In genomic region chr16:94569229-94570176, GRCm38 (mm10) we compare ENCODE assay signal across 8 mouse cellular contexts. TPM values are rescaled to one million over a fixed set of nuclear protein-coding genes. Genes with fewer than 3 reads are reported as not detected.
DNase-seq lines count a peak whose midpoint lies in the region; ATAC-seq and TF ChIP-seq lines count a peak whose summit lies in the region.

Gene Dyrk1a, plus strand, starts transcription at chr16:94570010.

- in situ Hi-C loops in ES-E14 (cut with MboI; ENCODE audit: low sequenced_read_pairs in 2 of 2, unreplicated experiment in 2 of 2), result no loop called here

- under 1% methylated on average over 118 of the region's 133 CpGs for WGBS in forebrain, embryonic 16.5 days
- under 1% methylated on average over 96 of the region's 133 CpGs for WGBS in lung, embryonic 14.5 days
- 4% methylated on average over 128 of the region's 133 CpGs for WGBS in olfactory bulb, adult 2 months
- WGBS in thymus, adult 2 months, result 3% methylated on average over 132 of the region's 133 CpGs

- H3K9ac ChIP-seq in ES-E14 (ENCODE audit: insufficient read depth, low read depth, low read length, poor library complexity, severe bottlenecking), result peak within 1 kb of the TSS; percentile 99
- H3K9ac ChIP-seq in forebrain, embryonic 16.5 days (replicated peaks; ENCODE audit: low read depth, low read length), result peak within 1 kb of the TSS; percentile 96
- peak within 1 kb of the TSS; percentile 100 for H3K9ac ChIP-seq in lung, embryonic 14.5 days

- H3K27me3 ChIP-seq in forebrain, embryonic 16.5 days (replicated peaks; ENCODE audit: control insufficient read depth, insufficient read depth, low read length), result no peaks in the 10 kb centered on the region
- no peaks in the 10 kb centered on the region for H3K27me3 ChIP-seq in lung, embryonic 14.5 days (ENCODE audit: insufficient read depth, low read length)
- no peaks in the 10 kb centered on the region for H3K27me3 ChIP-seq in thymus, adult 2 months (ENCODE audit: control insufficient read depth, insufficient read depth, low read length)

- DNase-seq in ES-E14 (ENCODE audit: low read depth, low spot score), result peak; percentile 99
- DNase-seq in cerebellum, adult 18-20 months, result peak; percentile 98 to 99
- DNase-seq in heart, postnatal 36 days, result peak; percentile 98
- peak; percentile 99 to 100 for DNase-seq in layer of hippocampus, adult 2 months (ENCODE audit: low spot score in 2 of 2)
- DNase-seq in lung, embryonic 14.5 days, result peak; percentile 100
- peak; percentile 99 for DNase-seq in thymus, adult 2 months

- H3K27ac ChIP-seq in ES-E14 (ENCODE audit: insufficient read depth, low read depth, low read length, poor library complexity, severe bottlenecking), result peak within 1 kb of the TSS; percentile 100
- H3K27ac ChIP-seq in forebrain, embryonic 16.5 days (ENCODE audit: low read length), result peak within 1 kb of the TSS; percentile 100
- H3K27ac ChIP-seq in layer of hippocampus, adult 2 months, result peak within 1 kb of the TSS; percentile 100
- H3K27ac ChIP-seq in lung, embryonic 14.5 days (ENCODE audit: low read depth), result peak within 1 kb of the TSS; percentile 100
- peak within 1 kb of the TSS; percentile 100 for H3K27ac ChIP-seq in olfactory bulb, adult 2 months (ENCODE audit: insufficient read depth, low read depth, low read length)
- H3K27ac ChIP-seq in thymus, adult 2 months (ENCODE audit: control insufficient read depth, insufficient read depth, low read length), result peak within 1 kb of the TSS; percentile 92

- peak within 1 kb of the TSS; percentile 91 to 96 for H3K4me3 ChIP-seq in ES-E14 (ENCODE audit: insufficient read depth in 1 of 2, low read depth in 1 of 2, low read length in 2 of 2, poor library complexity in 1 of 2, severe bottlenecking in 1 of 2)
- H3K4me3 ChIP-seq in forebrain, embryonic 16.5 days (replicated peaks; ENCODE audit: low read length), result peak within 1 kb of the TSS; percentile 65
- H3K4me3 ChIP-seq in layer of hippocampus, adult 2 months, result peak within 1 kb of the TSS; percentile 75
- H3K4me3 ChIP-seq in lung, embryonic 14.5 days (ENCODE audit: low read depth, low read length), result peak within 1 kb of the TSS; percentile 98
- peak within 1 kb of the TSS; percentile 100 for H3K4me3 ChIP-seq in olfactory bulb, adult 2 months (ENCODE audit: insufficient read depth, low read depth, low read length)
- H3K4me3 ChIP-seq in thymus, adult 2 months (ENCODE audit: control insufficient read depth, insufficient read depth, low read length), result peak within 1 kb of the TSS; percentile 90

- no peaks in the 10 kb centered on the region for H3K9me3 ChIP-seq in ES-E14 (ENCODE audit: control insufficient read depth, insufficient read depth, low read depth, low read length)
- no peaks in the 10 kb centered on the region for H3K9me3 ChIP-seq in forebrain, embryonic 16.5 days (ENCODE audit: control insufficient read depth, low read length)
- no peaks in the 10 kb centered on the region for H3K9me3 ChIP-seq in lung, embryonic 14.5 days (ENCODE audit: low read depth, low read length)

- peak; percentile 93 for ATAC-seq in forebrain, embryonic 16.5 days
- ATAC-seq in lung, embryonic 14.5 days (ENCODE audit: insufficient read depth), result peak; percentile 92

- intact Hi-C loops in heart, postnatal 36 days (cut with DNase I), result loop anchor here (2.0 to 5.0 kb wide), 4 partner anchors 29 to 197 kb away; partner anchors contain the start of genes Pigp and Ttc3

- H3K36me3 ChIP-seq in ES-E14 (ENCODE audit: control insufficient read depth, insufficient read depth, low read length, poor library complexity, severe bottlenecking), result no peaks in the 10 kb centered on the region
- no peaks in the 10 kb centered on the region for H3K36me3 ChIP-seq in forebrain, embryonic 16.5 days (ENCODE audit: control insufficient read depth, insufficient read depth)
- H3K36me3 ChIP-seq in lung, embryonic 14.5 days (ENCODE audit: insufficient read depth), result no peaks in the 10 kb centered on the region
- no peaks in the 10 kb centered on the region for H3K36me3 ChIP-seq in thymus, adult 2 months (ENCODE audit: control insufficient read depth, insufficient read depth, low read length)

- no peak for TF ChIP-seq POLR2A in olfactory bulb, adult 2 months (IDR thresholded peaks at IDR 0.05; ENCODE audit: insufficient read depth, low read depth, low read length)
- no peak for TF ChIP-seq POLR2A in thymus, adult 2 months (IDR thresholded peaks at IDR 0.05; ENCODE audit: control insufficient read depth, extremely low read depth, insufficient read depth, low read length, poor library complexity)

- H3K4me1 ChIP-seq in ES-E14 (ENCODE audit: control insufficient read depth in 2 of 2, insufficient read depth in 2 of 2, low read length in 2 of 2, poor library complexity in 1 of 2), result peaks cover 4 to 5% of the 10 kb centered on the region in 2 experiments; a peak in 2 of 4 replicates
- H3K4me1 ChIP-seq in forebrain, embryonic 16.5 days (replicated peaks; ENCODE audit: control insufficient read depth, insufficient read depth, low read length), result peaks cover 31% of the 10 kb centered on the region
- peaks cover 16% of the 10 kb centered on the region for H3K4me1 ChIP-seq in lung, embryonic 14.5 days (ENCODE audit: insufficient read depth)
- peaks cover 3% of the 10 kb centered on the region for H3K4me1 ChIP-seq in olfactory bulb, adult 2 months (ENCODE audit: control insufficient read depth, insufficient read depth, low read length)
- peaks cover 7% of the 10 kb centered on the region for H3K4me1 ChIP-seq in thymus, adult 2 months (replicated peaks; ENCODE audit: control insufficient read depth, insufficient read depth, low read length)

- peak within 1 kb of the TSS; percentile 78 for H3K4me2 ChIP-seq in forebrain, embryonic 16.5 days (ENCODE audit: low read length)
- H3K4me2 ChIP-seq in lung, embryonic 14.5 days, result peak within 1 kb of the TSS; percentile 90

- no peak for TF ChIP-seq CTCF in layer of hippocampus, adult 2 months (conservative IDR thresholded peaks at IDR 0.05)
- TF ChIP-seq CTCF in lung, embryonic 14.5 days (IDR thresholded peaks at IDR 0.05; ENCODE audit: low read depth), result no peak
- TF ChIP-seq CTCF in olfactory bulb, adult 2 months (IDR thresholded peaks at IDR 0.05; ENCODE audit: insufficient read depth, low read depth, low read length), result no peak
- 0 out of 2 replicates have a peak, but pooled peaks have one; percentile 48 for TF ChIP-seq CTCF in thymus, adult 2 months (IDR thresholded peaks at IDR 0.05; ENCODE audit: borderline replicate concordance, control insufficient read depth, extremely low read depth, insufficient read depth, low read length, poor library complexity)

TF ChIP-seq in ES-E14, 5 proteins besides CTCF, POLR2A, EP300 and RAD21:
- no peak for TF ChIP-seq CHD2 (IDR thresholded peaks at IDR 0.05; ENCODE audit: low read depth, low read length)
- no peak for TF ChIP-seq HCFC1 (IDR thresholded peaks at IDR 0.05; ENCODE audit: borderline replicate concordance, insufficient read depth, low read length)
- peak; percentile 90 for TF ChIP-seq ZNF384 (IDR thresholded peaks at IDR 0.05; ENCODE audit: low read depth, low read length)
- no peak for TF ChIP-seq ZC3H11A (IDR thresholded peaks at IDR 0.05; ENCODE audit: borderline replicate concordance, low read depth, low read length)
- TF ChIP-seq MAFK (IDR thresholded peaks at IDR 0.05; ENCODE audit: insufficient read depth, low read depth, low read length), result no peak

RNA-seq across cellular contexts. Expression of gene Dyrk1a, which starts in this region (rescaled TPM):
- 33.2 and 36.3 TPM in 2 replicates for total RNA-seq in ES-E14 (2012; rRNA removed)
- polyA plus RNA-seq in forebrain, embryonic 16.5 days (2015; fragmentation: Nextera tagmentation; extraction: Ambion mirVana), result 12.8 TPM in 2 replicates
- 10 to 100 TPM; 64.4 to 71.8 TPM for total RNA-seq in heart, postnatal 36 days (2021)
- total RNA-seq in layer of hippocampus, adult 2 months (2021), result 10 to 100 TPM; 95.0 to 98.9 TPM
- polyA plus RNA-seq in lung, embryonic 14.5 days (2014; fragmentation: Nextera tagmentation; extraction: Ambion mirVana), result 11.2 and 11.8 TPM in 2 replicates
- not detected in 2 replicates for polyA plus RNA-seq in olfactory bulb, adult 2 months (2012; ENCODE audit: insufficient read depth, insufficient read length, low replicate concordance, missing spikeins)
- 78.4 and 89.5 TPM in 2 replicates for polyA plus RNA-seq in thymus, adult 2 months (2012; rRNA removed)

Comparison
In these comparisons a context has a peak if more than half of its experiments do, and no peak if none do; other contexts are left out.
1. Peak in every context shown above with its lines: DNase-seq, ATAC-seq, H3K4me3 ChIP-seq and H3K27ac ChIP-seq.